Mouse (Mus musculus) E14TG2a.4 (cell line): ENCODE data around the gene Dcaf4.

ENCODE experiments used
- CTCF ChIP-seq: conservative IDR thresholded peaks from 2 replicates; pipeline ENCODE4 v1.5.1; 2014; ENCODE audit warnings: low read length
- NANOG ChIP-seq: IDR thresholded peaks from 2 replicates; pipeline ENCODE4 v1.6.1; 2014; ENCODE audit warnings: borderline replicate concordance, low read length, mixed read lengths
- POU5F1 ChIP-seq: IDR thresholded peaks from 2 replicates; pipeline ENCODE4 v1.6.1; 2014; ENCODE audit warnings: low read length, borderline replicate concordance

GRCm38 (mm10) chr12:83520311-83520890 is at the start of gene Dcaf4:
- no peak for TF ChIP-seq CTCF
- TF ChIP-seq POU5F1 = no peak
- TF ChIP-seq NANOG = no peak
